Mouse (Mus musculus): Measurements from ENCODE around the gene Tmed3.
A peak's percentile ranks its signal among the peaks of the same experiment; 100 is the strongest.

The Tmed3 gene

GRCm38 (mm10) chr9:89704265-89705196 is at the start of gene Tmed3:
TSS of gene Tmed3 (minus strand) at chr9:89705068.
- peak; percentile 90 for DNase-seq

DNA sequence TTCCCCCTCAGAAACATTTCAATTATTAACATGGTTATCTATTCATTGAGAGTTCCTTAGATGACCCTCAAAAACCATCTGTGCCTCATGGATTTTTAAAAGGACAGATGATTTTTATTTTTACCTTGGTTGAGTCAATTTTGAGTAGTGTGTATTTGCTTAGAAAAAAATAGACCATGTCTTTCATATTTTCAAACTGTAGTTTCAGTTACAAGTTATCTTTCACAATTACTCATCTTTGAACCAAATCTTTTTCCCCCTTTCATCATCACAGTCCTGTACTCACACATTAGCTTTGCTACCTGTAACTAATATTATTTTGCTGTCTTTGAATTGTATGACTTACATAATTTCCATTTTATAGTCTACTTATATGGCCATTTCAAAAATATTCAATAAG is 35.2 kb upstream of the Tmed3 start:
- DNase-seq, result no peak

- no peak for DNase-seq
Observed at GRCm38 (mm10) chr9:89738295-89738694, 33.4 kb upstream of the Tmed3 start, which contains the start of gene Ankrd34c. TSS of gene Ankrd34c (minus strand) at chr9:89738475.

DNA sequence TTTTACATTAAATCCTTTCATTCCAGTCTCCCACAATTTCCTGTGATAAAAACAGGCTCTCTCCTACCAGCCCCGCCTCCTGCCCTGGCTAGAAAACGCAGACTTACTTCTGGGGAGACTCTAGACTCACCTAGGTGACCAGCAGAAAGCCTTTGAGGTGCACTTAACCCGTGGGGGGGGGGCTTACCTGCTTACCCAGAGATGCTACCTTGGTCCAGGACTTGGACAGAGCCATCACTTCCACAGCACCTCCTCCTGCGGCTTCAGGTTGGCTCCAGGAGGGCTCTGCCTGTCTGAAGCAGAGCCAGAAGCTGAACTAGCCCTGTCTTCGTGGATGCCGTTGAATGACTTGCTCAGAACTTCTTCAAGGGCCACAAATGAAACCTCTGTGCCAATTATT is 33.0 kb upstream of the Tmed3 start:
- no peak for DNase-seq

DNA sequence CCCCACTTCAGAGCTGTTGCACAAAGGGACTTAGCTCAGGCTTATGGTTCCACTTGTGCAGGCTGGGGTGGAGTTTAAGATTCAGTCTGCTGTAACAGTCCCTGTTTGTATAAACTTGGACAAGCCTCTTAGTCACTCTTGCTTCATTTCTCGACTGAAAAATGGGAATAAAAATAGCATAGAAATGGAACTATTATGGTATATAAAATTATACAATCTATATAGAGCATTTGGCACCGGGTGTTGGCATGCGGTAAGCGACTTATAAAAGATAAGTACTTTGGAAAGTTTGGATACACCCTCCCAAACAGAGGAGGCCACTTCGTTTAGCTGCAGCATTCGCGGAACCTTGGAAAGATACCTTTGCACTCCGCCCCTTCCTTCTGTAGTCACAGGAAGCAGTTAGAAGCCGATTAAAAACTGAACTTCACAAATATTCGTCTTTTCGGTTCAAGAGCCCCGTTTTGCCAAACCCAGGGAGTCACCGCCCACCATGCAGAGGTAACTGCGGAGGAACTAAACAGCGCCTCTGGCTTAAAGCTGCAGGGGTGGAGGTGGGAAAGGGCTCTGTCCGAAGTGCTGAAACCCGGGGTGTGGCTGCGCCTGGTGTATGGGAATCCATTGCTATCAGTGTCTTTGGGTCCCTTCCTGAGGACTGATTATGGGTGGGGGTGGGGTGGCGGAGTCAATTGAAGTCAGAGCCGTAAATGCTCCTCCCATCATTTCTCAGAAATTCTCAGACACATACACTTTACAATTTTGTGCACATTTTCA is 32.3 kb upstream of the Tmed3 start:
- DNase-seq, result peak; percentile 3

DNA sequence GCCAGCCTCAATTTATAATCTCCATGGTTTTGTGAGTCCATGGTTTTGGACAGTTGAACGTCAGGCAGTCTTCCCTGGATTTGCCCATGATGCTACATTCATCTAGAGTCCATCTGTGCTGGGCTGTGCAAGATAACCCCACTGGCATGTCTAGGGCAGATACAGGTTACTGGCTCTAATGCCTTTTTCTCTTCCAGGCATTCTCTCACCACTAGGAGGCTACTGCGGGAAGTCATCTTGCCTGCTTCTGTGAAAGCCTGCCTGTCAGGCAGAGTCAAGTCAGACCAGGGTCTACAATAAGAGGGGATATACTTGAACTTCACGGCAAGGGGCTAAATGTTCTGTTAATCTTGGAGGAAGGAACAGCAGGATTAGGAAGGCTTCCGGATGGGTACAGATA is 2.0 kb upstream of the Tmed3 start:
- DNase-seq, result peak; percentile 19

- no peak for DNase-seq
Observed at GRCm38 (mm10) chr9:89705197-89705533, 297 bp upstream of the Tmed3 start.

- no peak for DNase-seq
Observed at GRCm38 (mm10) chr9:89700910-89701457, 3.9 kb downstream of the Tmed3 start.

GRCm38 (mm10) chr9:89695143-89695542 is 9.7 kb downstream of the Tmed3 start:
- no peak for DNase-seq

DNA sequence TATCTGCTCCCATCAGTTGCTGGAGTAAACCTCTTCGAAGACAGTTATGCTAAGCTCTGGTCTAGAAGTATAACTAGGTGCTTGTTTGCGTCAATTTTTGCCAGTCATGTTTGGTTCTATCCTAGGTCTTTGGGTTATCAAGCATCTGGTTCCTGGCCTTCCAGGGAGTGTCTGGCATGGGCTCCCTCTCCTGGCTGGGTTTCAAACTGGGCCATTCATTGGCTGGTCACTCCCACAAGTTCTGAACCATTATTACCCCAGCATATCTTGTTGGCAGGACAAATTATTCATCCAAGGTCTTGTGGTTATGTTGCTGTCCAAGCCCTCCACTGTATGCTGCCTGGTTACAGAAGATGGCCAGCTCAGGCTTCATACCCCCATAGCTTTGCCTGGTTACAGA is 11.2 kb downstream of the Tmed3 start:
- no peak for DNase-seq

DNA sequence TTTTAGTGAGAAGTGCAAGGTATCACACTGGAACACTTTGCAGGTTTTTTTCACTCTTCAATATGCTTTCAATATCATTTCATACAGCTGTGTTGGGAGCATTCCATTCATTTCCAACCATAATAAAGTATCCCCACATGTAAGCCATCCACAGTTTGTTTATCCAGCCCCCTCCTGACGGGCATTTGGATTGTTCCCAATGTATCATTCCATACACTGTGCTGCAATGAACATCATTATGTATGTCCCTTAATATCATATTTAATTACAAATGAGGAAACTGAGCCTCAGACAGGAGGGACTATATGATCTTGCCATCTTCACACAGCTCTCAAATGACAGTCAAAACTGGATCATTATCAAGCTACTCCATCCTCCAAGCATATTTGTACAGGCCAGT is 15.7 kb downstream of the Tmed3 start:
- no peak for DNase-seq

- DNase-seq, result peak; percentile 12
Observed at GRCm38 (mm10) chr9:89687503-89688226, 17.2 kb downstream of the Tmed3 start.

DNA sequence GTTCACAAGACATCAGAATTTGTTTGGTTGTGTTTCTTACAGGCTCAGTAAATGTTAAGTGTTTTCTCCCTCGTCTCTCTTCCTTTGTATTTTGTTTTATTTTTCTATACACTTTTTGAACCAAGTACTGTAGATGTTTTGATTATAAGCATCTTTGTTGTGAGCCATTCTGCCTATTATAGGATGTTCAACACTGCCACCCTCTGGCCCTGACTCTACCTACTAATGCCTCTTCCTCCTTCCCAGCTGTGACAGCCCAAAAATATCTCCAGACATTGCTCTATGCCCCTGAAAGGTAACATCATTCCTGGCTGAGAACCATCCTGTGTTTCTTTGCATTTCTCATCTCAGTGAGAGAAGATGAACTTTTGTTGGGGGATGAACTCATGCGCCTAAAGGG is 18.6 kb downstream of the Tmed3 start:
- DNase-seq, result no peak

DNA sequence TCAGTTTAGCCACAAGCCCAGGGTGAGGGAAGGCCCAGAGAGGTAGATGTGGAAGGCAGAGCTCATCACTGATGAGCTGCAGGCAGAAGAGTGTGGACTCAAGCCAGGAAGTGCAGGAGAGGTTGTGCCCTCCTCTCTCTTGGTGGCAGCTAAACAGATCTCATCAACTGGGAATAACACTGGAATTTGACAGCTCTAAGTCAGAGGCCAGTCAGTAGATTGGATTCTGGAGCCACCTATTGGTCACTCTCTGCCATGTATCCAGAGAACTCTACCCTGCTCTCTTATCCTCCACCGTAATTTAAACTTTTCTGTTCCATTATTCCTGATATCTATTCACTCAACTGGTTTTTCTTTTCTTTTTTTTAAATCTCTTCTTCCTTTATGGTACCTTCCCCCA is 25.9 kb downstream of the Tmed3 start:
- peak; percentile 22 for DNase-seq

GRCm38 (mm10) chr9:89674014-89674618 is 30.8 kb downstream of the Tmed3 start:
- peak; percentile 75 for DNase-seq

GRCm38 (mm10) chr9:89673402-89673801 is 31.5 kb downstream of the Tmed3 start:
- DNase-seq, result no peak

GRCm38 (mm10) chr9:89669878-89670277 is 35.0 kb downstream of the Tmed3 start:
- DNase-seq, result no peak

GRCm38 (mm10) chr9:89667306-89667942 is 37.4 kb downstream of the Tmed3 start:
- DNase-seq, result no peak

- DNase-seq, result no peak
Observed at GRCm38 (mm10) chr9:89650913-89651312, 54.0 kb downstream of the Tmed3 start.
